Mouse (Mus musculus) spleen, adult 10 weeks (tissue): ENCODE results near the gene Gm21876. TPM values are rescaled to one million over a fixed set of nuclear protein-coding genes. Genes with fewer than 3 reads are reported as not detected.

ENCODE experiments used
- polyA plus RNA-seq: library from polyadenylated mRNA; stranded (reverse); fragments of 350-450 nt; fragmentation: Illumina TruSeq; extraction: RNeasy Lipid Tissue Mini Kit (QIAGEN cat#74804); gene quantifications from one replicate; pipeline ENCODE4 v1.2.3, GENCODE M21; 2015; ENCODE audit warnings: low replicate concordance; ENCODE audit not compliant: insufficient read depth

Gene Gm21876
- not detected for polyA plus RNA-seq

GRCm38 (mm10) chrX:21175553-21175952 lies at the start of gene Gm21876:
TSS of gene Gm21876 (minus strand) at chrX:21175653.

Other genes with a start within 250 kb of the Gm21876 start
- 103 TPM for gene Cfp, start 244.1 kb downstream of the Gm21876 start, polyA plus RNA-seq
- 12.3 TPM for gene Elk1, start 225.0 kb downstream of the Gm21876 start, polyA plus RNA-seq
- gene Uxt, start 213.6 kb downstream of the Gm21876 start, polyA plus RNA-seq: 37.4 TPM
- gene Zfp182, start 113.3 kb downstream of the Gm21876 start, polyA plus RNA-seq: 46.6 TPM
- gene Spaca5, start 107.2 kb downstream of the Gm21876 start, polyA plus RNA-seq: not detected
- gene Zfp300, start 86.1 kb downstream of the Gm21876 start, polyA plus RNA-seq: 2.2 TPM
- gene Ssxa1, start 59.8 kb downstream of the Gm21876 start, polyA plus RNA-seq: not detected